Mouse (Mus musculus) erythroblast, embryonic 14.5 days (primary cell): ENCODE results near the gene Mfsd4b1. TPM values are rescaled to one million over a fixed set of nuclear protein-coding genes. Genes with fewer than 3 reads are reported as not detected.

Experiments
- H3K27me3 ChIP-seq: 2 replicates; pipeline ENCODE4 v1.6.1; 2012; ENCODE audit warnings: inconsistent platforms; ENCODE audit not compliant: control insufficient read depth
- H3K36me3 ChIP-seq: 2 replicates; pipeline ENCODE4 v1.6.1; 2012; ENCODE audit warnings: mild to moderate bottlenecking, inconsistent platforms; ENCODE audit not compliant: control insufficient read depth
- H3K4me1 ChIP-seq: 2 replicates; pipeline ENCODE4 v1.6.1; 2012; ENCODE audit warnings: inconsistent platforms; ENCODE audit not compliant: control insufficient read depth
- H3K4me3 ChIP-seq: replicated peaks from 2 replicates; pipeline ENCODE3; 2012; ENCODE audit warnings: moderate library complexity, mild to moderate bottlenecking, inconsistent platforms
- H3K9me3 ChIP-seq: 2 replicates; pipeline ENCODE4 v1.6.1; 2012; ENCODE audit warnings: low read length, inconsistent platforms, mixed read lengths; ENCODE audit not compliant: control insufficient read depth
- GATA1 ChIP-seq: IDR thresholded peaks from 2 replicates; pipeline ENCODE4 v1.6.1; 2012; ENCODE audit warnings: low read length, inconsistent platforms, mixed read lengths
- TAL1 ChIP-seq: IDR thresholded peaks from 3 replicates; pipeline ENCODE4 v1.6.1; 2012; ENCODE audit warnings: low read length, inconsistent platforms, mixed read lengths
- polyA plus RNA-seq: library from polyadenylated mRNA; stranded (reverse); fragments of >175 nt; gene quantifications from 2 replicates; pipeline ENCODE4 v1.2.3, GENCODE M21; 2012

Gene Mfsd4b1
- polyA plus RNA-seq, 1 experiment, result not detected

DNA sequence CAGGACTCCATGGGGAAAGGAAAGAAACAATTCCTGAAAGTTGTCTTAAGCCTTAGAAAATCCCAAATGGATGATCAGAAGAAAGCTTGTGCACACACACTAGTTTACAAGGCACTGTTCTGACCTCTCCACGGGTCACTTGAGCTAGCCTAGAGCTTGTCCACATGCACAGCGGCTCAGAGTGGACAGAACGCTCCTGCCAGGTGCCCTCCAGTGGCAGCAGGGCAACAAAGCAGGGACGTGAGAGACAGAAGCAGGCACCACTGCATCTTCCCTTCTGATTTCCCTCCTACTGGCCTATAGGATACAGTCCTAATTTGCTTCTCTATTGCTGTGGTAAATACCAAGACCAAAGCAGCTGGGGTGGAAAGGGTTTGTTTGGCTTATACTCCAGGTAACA is 16.3 kb upstream of the Mfsd4b1 start:
- Histone ChIP-seq H3K36me3 (peaks cover 78% of the 10 kb centered on the region), H3K9me3 (no peaks in the 10 kb centered on the region), H3K4me3 (no peak overlapping the region), H3K4me1 (no peaks in the 10 kb centered on the region; the same call in 1 of the 2 replicates), H3K27me3 (no peaks in the 10 kb centered on the region)
- TF ChIP-seq GATA1, result no peak
- TF ChIP-seq TAL1, result no peak

DNA sequence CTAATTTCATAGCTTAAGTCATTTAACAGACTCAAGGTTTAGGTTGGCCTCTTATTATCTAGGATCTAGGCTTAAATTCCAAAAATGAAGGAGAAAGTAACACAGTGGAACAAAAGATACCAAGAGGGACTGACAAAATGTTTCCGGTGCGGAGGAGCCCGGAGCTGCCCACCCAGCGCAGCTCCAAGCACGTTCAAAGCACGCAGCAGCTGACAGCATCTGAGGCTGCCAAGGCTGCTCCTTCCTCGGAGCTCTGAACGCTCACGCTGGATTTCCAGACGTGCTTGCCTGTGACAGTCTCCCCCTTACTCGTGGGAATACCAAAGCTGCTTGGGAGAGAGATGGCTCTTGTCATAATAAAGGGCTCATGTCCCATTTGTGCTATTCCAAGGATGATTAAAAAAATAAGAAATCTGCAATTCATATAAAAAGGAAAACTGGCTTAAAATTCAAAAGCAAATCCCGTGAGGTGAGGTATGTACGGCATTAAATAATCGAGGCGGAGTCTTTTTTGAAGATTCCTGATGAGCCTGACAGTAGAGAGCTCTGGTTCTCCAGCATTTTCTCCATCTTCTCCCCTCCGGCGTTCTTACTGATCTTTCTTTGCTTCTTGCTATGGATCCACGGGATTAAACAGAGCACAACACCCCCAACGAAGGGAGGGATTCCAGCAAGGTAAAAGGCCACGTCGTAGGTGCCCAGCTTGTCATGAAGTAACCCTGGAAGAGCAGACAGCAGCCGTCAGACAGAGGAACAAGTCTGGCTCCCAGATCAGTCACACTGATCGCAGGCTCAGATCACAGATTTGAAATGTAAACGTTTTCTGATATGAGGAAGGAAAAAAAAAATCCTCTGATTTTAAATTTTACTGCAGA is 11.9 kb upstream of the Mfsd4b1 start:
- H3K27me3 ChIP-seq, result no peaks in the 10 kb centered on the region
- no peak overlapping the region for H3K4me3 ChIP-seq
- H3K9me3 ChIP-seq, result no peaks in the 10 kb centered on the region
- H3K36me3 ChIP-seq, result peaks cover 98% of the 10 kb centered on the region
- TF ChIP-seq TAL1, result no peak
- TF ChIP-seq GATA1, result no peak
- H3K4me1 ChIP-seq, result no peaks in the 10 kb centered on the region; the same call in 1 of the 2 replicates

DNA sequence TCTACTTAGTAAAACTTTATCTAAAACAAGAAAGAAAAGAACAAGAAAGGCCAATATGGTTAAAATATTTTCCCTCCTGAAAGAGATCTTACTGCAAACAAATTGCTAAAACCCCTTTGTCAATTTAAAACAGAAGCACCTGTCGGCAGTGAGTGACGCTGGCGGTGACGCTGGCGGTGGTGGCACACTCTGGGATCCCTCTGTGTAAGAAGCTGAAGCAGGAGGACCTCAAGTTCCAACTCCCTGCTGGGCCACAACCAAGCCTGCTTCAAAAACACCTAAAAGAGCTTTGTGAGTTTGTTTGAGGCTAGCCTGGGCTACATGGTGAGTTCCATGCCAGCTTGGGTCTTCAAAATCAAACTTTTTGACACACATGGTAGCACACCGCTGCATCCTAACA is 9.9 kb upstream of the Mfsd4b1 start:
- H3K9me3 ChIP-seq, result no peaks in the 10 kb centered on the region
- H3K4me3 ChIP-seq, result no peak overlapping the region
- TF ChIP-seq GATA1 (no peak), TAL1 (no peak)
- H3K4me1 ChIP-seq, result no peaks in the 10 kb centered on the region
- no peaks in the 10 kb centered on the region for H3K27me3 ChIP-seq
- H3K36me3 ChIP-seq, result peaks cover 85% of the 10 kb centered on the region

DNA sequence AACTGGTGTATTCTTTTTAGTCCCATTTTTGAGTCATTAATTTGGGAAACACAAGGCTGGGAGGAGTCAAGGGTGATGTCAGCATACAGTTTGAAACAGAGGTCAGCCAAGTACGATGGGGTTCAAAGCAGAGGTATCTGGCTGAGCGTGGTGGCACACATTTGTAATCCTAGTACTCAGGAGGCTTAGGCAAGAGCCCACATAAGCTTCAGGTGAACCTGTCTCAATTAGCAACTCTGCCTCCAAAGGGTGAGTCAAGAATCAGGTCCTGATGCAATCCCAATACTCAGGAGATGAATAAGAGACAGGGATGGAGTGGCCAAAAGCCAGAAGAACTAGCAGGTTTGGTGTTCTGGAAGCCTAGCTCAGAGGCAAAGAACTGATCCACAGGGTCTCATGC is 7.8 kb upstream of the Mfsd4b1 start:
- H3K36me3 ChIP-seq, result peaks cover 64% of the 10 kb centered on the region
- H3K27me3 ChIP-seq, result no peaks in the 10 kb centered on the region
- H3K4me1 ChIP-seq, result no peaks in the 10 kb centered on the region
- TF ChIP-seq GATA1, result no peak
- no peak for TF ChIP-seq TAL1
- H3K9me3 ChIP-seq, result no peaks in the 10 kb centered on the region
- H3K4me3 ChIP-seq, result no peak overlapping the region

DNA sequence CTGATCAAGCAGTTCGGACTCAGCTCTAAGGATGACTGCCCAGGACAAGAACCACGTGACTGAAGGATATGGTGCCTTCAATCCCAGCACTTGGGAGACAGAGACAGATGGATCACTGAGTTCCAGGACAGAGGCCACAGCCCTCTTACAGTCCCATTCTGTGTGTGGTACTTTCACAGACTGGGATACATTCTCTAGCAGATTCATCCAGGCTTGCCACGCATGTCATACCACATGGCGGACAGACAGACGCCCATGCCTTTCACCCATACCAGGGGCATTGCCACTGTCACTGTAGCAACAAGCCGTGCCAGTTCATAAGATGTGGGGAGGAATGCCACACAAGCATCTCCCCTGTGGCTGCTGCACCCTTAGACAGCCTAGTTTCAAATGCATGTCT is 5.6 kb upstream of the Mfsd4b1 start:
- no peaks in the 10 kb centered on the region for H3K4me1 ChIP-seq
- TF ChIP-seq GATA1 (no peak), TAL1 (no peak)
- no peak overlapping the region for H3K4me3 ChIP-seq
- peaks cover under 1% of the 10 kb centered on the region; the same call in 1 of the 2 replicates for H3K27me3 ChIP-seq
- no peaks in the 10 kb centered on the region for H3K9me3 ChIP-seq
- H3K36me3 ChIP-seq, result peaks cover 42% of the 10 kb centered on the region

DNA sequence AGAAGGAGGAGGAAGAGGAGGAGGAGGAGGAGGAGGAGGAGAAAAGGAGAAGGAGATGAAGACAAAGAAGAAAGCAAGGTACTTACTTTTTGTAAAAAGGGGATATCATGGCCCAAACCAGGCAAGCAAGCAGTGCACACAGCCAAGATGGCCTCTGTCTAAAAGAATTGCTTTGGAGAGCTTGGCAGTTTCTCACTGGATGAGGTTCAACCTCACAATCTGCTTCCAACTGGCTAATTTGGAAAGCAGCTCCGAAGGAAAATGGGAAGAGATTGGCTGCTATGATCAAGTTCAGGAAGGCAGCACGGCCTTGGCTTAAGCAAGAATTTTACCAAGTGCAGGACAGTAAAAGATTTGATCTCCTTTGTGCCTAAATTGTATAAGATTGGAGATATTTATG is 4.5 kb upstream of the Mfsd4b1 start:
- Histone ChIP-seq H3K27me3 (peaks cover 11% of the 10 kb centered on the region), H3K9me3 (no peaks in the 10 kb centered on the region), H3K4me1 (peaks cover 8% of the 10 kb centered on the region), H3K4me3 (no peak overlapping the region), H3K36me3 (peaks cover 31% of the 10 kb centered on the region)
- TF ChIP-seq GATA1, result no peak

DNA sequence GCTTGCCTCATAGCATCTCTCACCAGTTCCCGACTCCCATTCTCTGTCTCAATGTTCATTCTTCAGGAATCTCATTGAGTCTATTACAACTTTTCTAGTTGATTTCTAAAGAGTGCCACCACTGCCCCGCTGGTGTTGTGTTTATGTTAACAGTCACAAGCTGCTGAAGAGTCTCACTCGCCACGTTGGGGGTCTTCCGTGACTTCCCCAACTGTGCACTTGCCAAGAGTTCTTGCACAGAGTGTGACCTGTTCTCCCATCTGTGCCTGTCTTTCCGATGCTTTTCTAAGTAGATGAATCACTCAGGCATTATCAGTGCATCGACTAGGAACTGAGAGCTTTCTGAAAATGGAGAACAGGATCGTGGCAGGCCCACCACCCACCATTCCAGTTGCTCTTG is 3.0 kb upstream of the Mfsd4b1 start:
- no peak for TF ChIP-seq GATA1
- no peak for TF ChIP-seq TAL1
- Histone ChIP-seq H3K4me3 (no peak overlapping the region), H3K36me3 (peaks cover 18% of the 10 kb centered on the region), H3K4me1 (peaks cover 9% of the 10 kb centered on the region), H3K9me3 (no peaks in the 10 kb centered on the region), H3K27me3 (peaks cover 26% of the 10 kb centered on the region)

DNA sequence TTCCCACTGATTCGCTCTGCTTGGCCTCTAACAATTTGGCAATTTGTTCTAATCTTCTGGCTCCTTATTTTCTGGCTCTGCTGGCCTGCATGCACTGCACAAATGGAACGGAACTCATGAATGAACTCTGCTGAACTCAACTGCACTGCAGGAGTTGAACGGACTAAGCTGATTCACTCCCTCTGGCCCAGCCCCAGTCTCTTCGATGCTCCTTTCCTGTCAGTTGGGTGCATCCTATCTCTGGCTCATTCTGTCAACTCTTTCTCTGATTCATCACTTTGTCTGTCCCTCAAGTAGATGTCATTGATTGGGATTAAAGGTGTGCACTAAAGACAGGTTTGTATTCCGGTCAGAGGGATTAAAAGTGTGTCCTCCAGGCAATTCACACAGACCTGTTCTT is 1.5 kb upstream of the Mfsd4b1 start:
- Histone ChIP-seq H3K9me3 (no peaks in the 10 kb centered on the region), H3K36me3 (peaks cover 3% of the 10 kb centered on the region), H3K4me3 (no peak overlapping the region), H3K27me3 (peaks cover 38% of the 10 kb centered on the region), H3K4me1 (peaks cover 9% of the 10 kb centered on the region)
- no peak for TF ChIP-seq TAL1
- TF ChIP-seq GATA1, result no peak

DNA sequence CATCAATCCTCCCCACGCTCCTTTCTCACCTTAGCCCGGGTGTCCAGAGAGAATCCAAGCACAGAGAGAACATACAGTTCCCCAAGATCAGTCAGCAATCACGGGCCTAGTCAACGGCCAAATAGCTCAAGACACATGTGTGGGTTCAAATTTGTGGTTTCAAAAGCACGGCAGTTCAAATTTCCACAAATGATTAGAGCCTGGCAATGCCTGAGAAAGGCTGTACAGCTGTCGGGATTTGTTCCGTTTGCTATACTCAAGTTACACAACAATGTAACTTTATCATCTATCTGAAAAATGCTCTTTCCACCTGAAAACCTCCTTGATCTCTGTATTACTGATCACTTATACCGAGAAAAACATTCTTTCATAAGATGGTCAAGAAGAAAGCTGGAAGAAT is 492 bp upstream of the Mfsd4b1 start:
- no peak overlapping the region for H3K4me3 ChIP-seq

More for the DNA sequence above, 492 bp upstream of the Mfsd4b1 start:
- Histone ChIP-seq H3K27me3 (peaks cover 44% of the 10 kb centered on the region), H3K36me3 (no peaks in the 10 kb centered on the region; the same call in 1 of the 2 replicates), H3K4me1 (peaks cover 9% of the 10 kb centered on the region), H3K9me3 (no peaks in the 10 kb centered on the region)
- TF ChIP-seq GATA1 (no peak), TAL1 (no peak)
